Mouse (Mus musculus) limb, embryonic 15.5 days (tissue): ENCODE data around the gene Rpl14. TPM values are rescaled to one million over a fixed set of nuclear protein-coding genes. Genes with fewer than 3 reads are reported as not detected.

Experiments used
- ATAC-seq: fragments of 200-750 bp; cut with Nextera tagmentation; 2 replicates; pipeline ENCODE4 v1.8.0; 2017; ENCODE audit warnings: low read depth, moderate TSS enrichment; ENCODE audit not compliant: insufficient number of reproducible peaks, low FRiP score, low TSS enrichment
- H3K27ac ChIP-seq: fragments of 300-500 bp; sonication (generic); 2 replicates; pipeline ENCODE4 v1.5.1; 2015; ENCODE audit warnings: moderate library complexity, mild to moderate bottlenecking, inconsistent platforms
- H3K27me3 ChIP-seq: fragments of 300-500 bp; sonication (generic); 2 replicates; pipeline ENCODE4 v1.6.1; 2015; ENCODE audit warnings: inconsistent platforms
- H3K36me3 ChIP-seq: fragments of 300-500 bp; sonication (generic); 2 replicates; pipeline ENCODE4 v1.6.1; 2015; ENCODE audit warnings: inconsistent platforms
- H3K4me1 ChIP-seq: fragments of 300-500 bp; sonication (generic); 2 replicates; pipeline ENCODE4 v1.6.1; 2015; ENCODE audit warnings: inconsistent platforms
- H3K4me2 ChIP-seq: fragments of 300-500 bp; sonication (generic); 2 replicates; pipeline ENCODE4 v1.6.1; 2015; ENCODE audit warnings: mild to moderate bottlenecking, inconsistent platforms
- H3K4me3 ChIP-seq: fragments of 300-500 bp; sonication (generic); 2 replicates; pipeline ENCODE4 v1.5.1; 2015; ENCODE audit warnings: mild to moderate bottlenecking, inconsistent platforms
- H3K9ac ChIP-seq: fragments of 300-500 bp; sonication (generic); 2 replicates; pipeline ENCODE4 v1.6.1; 2015; ENCODE audit warnings: inconsistent platforms
- H3K9me3 ChIP-seq: fragments of 300-500 bp; sonication (generic); 2 replicates; pipeline ENCODE4 v1.6.1; 2016; ENCODE audit warnings: inconsistent platforms
- WGBS: fragments of 180-500 bp; shearing (Covaris S2); methylation state at CpG from one replicate; pipeline ENCODE4 v1.1.7; 2015; 5-methylcytosine and 5-hydroxymethylcytosine counted together
- polyA plus RNA-seq: library from polyadenylated mRNA; unstranded; fragments of >200 nt; fragmentation: Nextera tagmentation; extraction: Ambion mirVana; gene quantifications from 2 replicates; pipeline ENCODE4 v1.2.1, GENCODE M21; 2015

Gene Rpl14
- polyA plus RNA-seq, 1 experiment from 2014 or later = 819 TPM

DNA sequence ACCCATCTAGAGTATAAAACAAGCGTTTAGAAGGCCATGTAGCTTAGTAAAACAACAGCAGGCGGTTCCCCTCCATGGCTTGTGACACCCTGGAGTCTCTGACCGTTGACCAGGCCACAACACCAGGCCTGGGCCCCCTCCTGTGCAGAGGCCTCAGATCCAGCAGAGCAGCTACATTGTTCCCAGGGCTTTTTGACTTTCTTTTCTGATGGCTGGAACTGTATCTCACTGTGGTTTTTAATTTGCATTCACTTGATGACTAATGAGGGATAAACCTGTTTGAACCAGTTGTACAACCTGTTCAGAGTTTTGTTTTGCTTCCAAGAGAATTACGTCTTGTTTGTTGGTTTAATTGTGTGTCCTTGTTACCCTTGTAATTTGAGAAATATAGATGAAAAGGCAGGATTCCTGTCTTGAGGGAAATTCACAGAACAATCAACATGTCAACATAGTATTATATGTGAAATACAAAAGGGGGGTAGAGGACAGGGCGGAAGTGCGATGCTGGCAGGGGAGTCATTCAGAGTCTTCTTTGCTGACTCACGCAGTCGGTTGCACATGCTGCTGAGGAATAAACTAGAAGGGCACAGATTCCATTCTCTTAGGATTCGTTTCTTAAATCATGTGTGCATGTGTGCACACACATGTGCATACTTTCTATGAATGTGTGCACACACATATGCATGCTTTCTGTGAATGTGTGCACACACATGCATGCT is 22.3 kb downstream of the Rpl14 start:
- H3K4me1 ChIP-seq = 0 out of 2 replicates have a peak, but pooled peaks cover 2% of the 10 kb centered on the region
- H3K27me3 ChIP-seq = no peaks in the 10 kb centered on the region
- H3K9me3 ChIP-seq = no peaks in the 10 kb centered on the region
- no peak overlapping the region for H3K4me3 ChIP-seq
- H3K36me3 ChIP-seq = no peaks in the 10 kb centered on the region
- no peak overlapping the region for H3K9ac ChIP-seq
- no peak for ATAC-seq
- 59% methylated on average over 9 of the region's 9 CpGs for WGBS
- H3K4me2 ChIP-seq = no peak overlapping the region
- H3K27ac ChIP-seq = peak overlapping the region; percentile 69

DNA sequence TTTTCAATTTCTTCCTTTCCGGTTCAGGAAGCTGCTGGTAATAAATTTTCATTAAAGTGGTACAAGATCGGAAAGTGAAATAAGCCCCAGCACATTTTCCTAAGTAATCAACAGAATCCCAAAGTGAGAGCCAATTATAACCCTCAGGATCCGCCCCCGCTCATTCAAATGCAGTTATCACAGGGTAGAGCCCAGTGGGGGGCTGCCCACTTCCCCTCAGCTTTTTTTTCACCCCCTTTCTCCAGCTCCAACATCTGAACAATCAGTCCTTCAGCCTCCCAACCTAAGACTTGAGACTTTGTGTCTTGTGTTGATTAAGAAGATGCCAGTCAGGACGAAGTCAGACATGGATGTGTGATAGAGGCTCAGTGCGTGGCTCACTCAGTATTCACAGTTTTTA is 23.6 kb downstream of the Rpl14 start:
- 0 out of 2 replicates have a peak, but pooled peaks cover 2% of the 10 kb centered on the region for H3K4me1 ChIP-seq
- H3K27ac ChIP-seq = no peak overlapping the region
- no peaks in the 10 kb centered on the region for H3K36me3 ChIP-seq
- no peaks in the 10 kb centered on the region for H3K27me3 ChIP-seq
- H3K9me3 ChIP-seq = no peaks in the 10 kb centered on the region
- 52% methylated on average over 6 of the region's 6 CpGs for WGBS
- H3K9ac ChIP-seq = no peak overlapping the region
- no peak for ATAC-seq
- no peak overlapping the region for H3K4me2 ChIP-seq
- H3K4me3 ChIP-seq = no peak overlapping the region

DNA sequence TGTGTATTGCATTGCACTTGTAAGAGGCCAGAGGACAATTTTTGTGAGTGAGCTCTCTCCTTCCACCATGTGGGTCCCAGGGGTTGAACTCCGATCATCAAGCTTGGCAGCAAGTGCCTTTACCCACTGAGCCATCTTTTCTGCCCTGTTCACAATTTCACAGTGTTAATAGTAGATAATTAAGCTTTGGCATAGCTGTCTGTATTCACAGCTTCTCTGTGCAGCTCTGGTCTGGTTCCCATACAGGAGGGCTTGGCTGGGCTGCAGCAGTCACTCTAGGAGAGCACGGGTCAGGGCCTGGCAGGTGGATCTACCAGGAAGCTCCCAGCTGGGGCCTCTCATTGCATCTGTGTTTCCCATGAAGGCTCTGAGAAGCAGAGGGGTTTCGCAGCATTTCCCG is 24.1 kb downstream of the Rpl14 start:
- Histone ChIP-seq H3K9ac (no peak overlapping the region), H3K36me3 (no peaks in the 10 kb centered on the region), H3K27ac (no peak overlapping the region), H3K4me3 (no peak overlapping the region), H3K27me3 (no peaks in the 10 kb centered on the region), H3K4me1 (0 out of 2 replicates have a peak, but pooled peaks cover 2% of the 10 kb centered on the region), H3K9me3 (no peaks in the 10 kb centered on the region), H3K4me2 (no peak overlapping the region)
- WGBS = 63% methylated on average over 4 of the region's 4 CpGs
- no peak for ATAC-seq

DNA sequence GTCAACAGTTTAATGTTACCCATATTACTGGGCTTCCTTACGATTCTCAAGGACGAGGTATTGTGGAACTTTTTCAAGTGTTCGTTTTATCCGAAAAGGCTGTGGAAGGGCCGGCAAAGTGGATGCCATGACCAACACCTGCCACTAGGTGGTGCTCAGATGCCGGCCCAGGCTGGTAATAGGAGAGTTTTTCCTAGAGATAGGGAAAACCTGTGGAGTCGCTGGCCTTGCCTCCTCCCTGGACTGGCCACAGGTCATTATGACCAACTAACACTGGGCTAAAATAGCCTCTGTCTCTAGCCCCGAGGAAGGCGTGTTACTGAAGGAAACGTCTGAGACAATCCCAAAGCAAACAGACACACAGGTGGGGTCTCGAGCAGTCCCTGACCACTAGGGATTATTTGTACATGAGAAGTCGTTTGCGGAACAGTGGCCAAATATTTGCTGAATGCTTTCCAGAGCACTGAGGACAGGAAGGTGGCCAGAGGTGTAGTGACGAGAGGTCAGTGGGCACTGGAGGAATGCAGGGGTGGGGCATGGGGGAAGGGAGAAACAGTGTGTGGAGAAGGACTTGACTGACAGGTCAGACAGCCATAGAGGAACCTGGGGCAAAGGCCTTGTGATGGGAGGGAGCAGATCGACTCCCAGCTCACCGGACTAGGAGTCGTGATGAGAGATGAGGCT is 30.4 kb downstream of the Rpl14 start:
- 0 out of 2 replicates have a peak, but pooled peaks have one; percentile 21 for ATAC-seq
- no peak overlapping the region for H3K4me2 ChIP-seq
- no peaks in the 10 kb centered on the region for H3K36me3 ChIP-seq
- peaks cover 28% of the 10 kb centered on the region for H3K4me1 ChIP-seq
- no peak overlapping the region for H3K27ac ChIP-seq
- H3K9ac ChIP-seq = no peak overlapping the region
- 20% methylated on average over 17 of the region's 17 CpGs for WGBS
- no peaks in the 10 kb centered on the region for H3K9me3 ChIP-seq
- H3K27me3 ChIP-seq = no peaks in the 10 kb centered on the region
- H3K4me3 ChIP-seq = no peak overlapping the region

DNA sequence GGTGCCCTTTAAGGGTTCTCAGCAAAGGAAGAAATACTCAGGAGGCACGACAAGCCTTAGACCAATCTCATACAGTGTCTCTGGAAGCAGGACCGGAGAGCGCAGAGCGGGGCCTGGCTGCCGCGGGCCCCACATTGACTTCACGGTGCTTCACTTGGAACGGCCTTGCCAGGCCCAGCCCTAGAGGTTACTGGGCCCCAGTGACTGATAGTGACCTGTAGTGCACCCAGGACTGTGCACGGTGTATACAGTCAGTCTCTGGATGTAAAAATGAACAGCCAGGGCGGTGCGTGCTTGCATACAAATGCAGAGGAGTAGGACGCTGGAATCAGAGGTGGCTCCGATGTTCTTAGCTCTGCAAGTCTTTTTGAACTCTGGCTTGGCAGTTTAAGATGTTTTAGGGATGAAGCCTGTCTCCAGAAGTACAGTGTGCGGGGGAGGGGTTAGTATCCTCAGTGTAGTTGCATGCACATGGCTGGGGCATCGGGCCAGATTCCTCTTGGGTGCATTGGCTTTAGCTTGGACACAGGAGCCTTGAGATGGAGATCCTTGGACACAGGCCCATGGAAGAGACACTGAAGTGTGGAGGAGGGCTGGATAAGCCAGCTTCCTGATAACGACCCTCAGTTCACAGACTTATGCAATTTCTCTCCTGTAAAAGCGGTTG is 31.1 kb downstream of the Rpl14 start:
- Histone ChIP-seq H3K27ac (peak overlapping the region; percentile 76), H3K27me3 (no peaks in the 10 kb centered on the region), H3K4me1 (peaks cover 28% of the 10 kb centered on the region), H3K36me3 (no peaks in the 10 kb centered on the region), H3K4me2 (peak overlapping the region; percentile 41), H3K9ac (no peak overlapping the region), H3K4me3 (no peak overlapping the region), H3K9me3 (0 out of 2 replicates have a peak, but pooled peaks cover under 1% of the 10 kb centered on the region)
- WGBS = 43% methylated on average over 17 of the region's 17 CpGs
- peak; percentile 16; the same call in 1 of the 2 replicates for ATAC-seq

DNA sequence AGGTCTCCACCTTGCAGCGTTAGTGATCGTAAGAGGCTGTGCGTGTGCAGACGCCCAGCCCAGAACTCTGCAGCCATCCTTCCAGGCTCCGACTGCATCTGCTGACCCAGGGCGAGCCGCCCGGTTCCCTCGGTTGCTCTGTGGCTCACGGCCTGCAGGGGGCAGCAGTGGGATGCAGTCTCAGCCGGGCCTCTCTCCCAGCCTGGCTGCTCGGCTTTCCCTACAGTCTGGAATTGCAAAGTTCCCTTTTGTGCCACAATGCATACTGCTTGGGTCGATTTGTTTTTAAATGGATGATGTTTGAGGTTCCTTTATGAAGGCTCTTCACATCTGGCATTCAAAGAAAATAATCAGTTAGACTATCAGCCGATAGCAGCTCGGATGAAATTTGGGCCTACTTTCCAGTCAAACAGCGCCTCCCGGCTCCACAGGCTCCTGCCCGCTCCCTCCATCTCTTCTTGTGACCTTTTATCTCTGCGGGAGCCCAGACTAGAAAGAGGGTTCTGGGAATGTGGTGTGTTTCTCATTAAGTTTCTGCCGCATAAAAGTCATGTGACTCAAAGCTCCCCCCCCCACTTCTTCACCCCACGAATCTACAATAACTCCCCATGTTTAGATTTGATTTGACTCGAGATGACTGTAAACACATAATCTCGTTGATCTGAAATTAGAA is 31.7 kb downstream of the Rpl14 start:
- no peak overlapping the region for H3K4me3 ChIP-seq
- peak overlapping the region; percentile 76 for H3K27ac ChIP-seq
- no peaks in the 10 kb centered on the region for H3K36me3 ChIP-seq
- H3K9ac ChIP-seq = no peak overlapping the region
- 0 out of 2 replicates have a peak, but pooled peaks cover 3% of the 10 kb centered on the region for H3K9me3 ChIP-seq
- peak overlapping the region; percentile 41 for H3K4me2 ChIP-seq
- H3K27me3 ChIP-seq = no peaks in the 10 kb centered on the region
- peak; percentile 81 for ATAC-seq
- WGBS = 3% methylated on average over 23 of the region's 23 CpGs
- peaks cover 28% of the 10 kb centered on the region for H3K4me1 ChIP-seq

DNA sequence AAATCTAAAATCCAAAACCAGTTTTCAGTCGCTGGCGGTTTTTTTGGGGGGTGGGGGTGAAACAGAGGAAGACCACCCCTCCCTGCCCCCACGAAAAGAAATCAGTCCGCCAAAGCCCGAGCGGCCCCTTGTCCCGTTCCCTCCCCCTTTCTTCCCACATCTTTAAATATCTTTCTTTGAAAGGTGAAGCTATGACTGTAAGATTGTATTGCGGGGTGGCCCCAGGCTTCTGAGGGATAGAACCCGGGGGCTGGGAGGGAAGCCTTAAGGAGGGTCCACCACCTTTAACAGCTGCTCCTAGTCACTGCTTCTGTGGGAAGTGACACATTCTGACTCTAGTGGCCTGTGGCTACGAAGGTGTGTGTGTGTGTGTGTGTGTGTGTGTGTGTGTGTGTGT is 32.3 kb downstream of the Rpl14 start:
- 0 out of 2 replicates have a peak, but pooled peaks have one; percentile 10 for ATAC-seq

DNA sequence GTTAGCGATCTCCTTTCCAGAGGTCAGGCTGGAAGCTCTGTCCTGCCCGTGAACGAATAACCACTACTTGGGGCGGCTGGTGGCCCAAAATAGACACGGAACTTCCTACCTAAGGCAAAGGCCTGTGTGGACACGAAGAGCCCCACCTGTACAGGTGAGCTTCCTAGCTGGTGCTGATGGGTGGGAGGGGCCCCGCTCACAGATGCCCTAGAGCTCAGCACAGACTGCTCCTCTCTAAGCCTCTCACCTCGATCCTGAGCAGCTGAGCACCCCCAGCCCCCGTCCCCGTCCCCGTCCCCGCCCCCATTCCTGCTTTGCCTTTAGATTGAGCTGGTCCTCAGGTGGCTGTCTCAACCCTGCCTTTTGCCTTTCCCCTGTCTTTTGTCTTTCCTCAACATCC is 32.7 kb downstream of the Rpl14 start:
- Histone ChIP-seq H3K4me2 (peak overlapping the region; percentile 41; the same call in 1 of the 2 replicates), H3K9ac (no peak overlapping the region), H3K27ac (peak overlapping the region; percentile 76; the same call in 1 of the 2 replicates), H3K27me3 (no peaks in the 10 kb centered on the region), H3K4me3 (no peak overlapping the region), H3K36me3 (no peaks in the 10 kb centered on the region), H3K4me1 (peaks cover 28% of the 10 kb centered on the region), H3K9me3 (0 out of 2 replicates have a peak, but pooled peaks cover 3% of the 10 kb centered on the region)
- ATAC-seq = peak; percentile 68; the same call in 1 of the 2 replicates
- WGBS = 20% methylated on average over 12 of the region's 12 CpGs

More for the DNA sequence above, 32.3 kb downstream of the Rpl14 start:
- Histone ChIP-seq H3K9ac (no peak overlapping the region), H3K36me3 (no peaks in the 10 kb centered on the region), H3K4me1 (peaks cover 28% of the 10 kb centered on the region), H3K27me3 (no peaks in the 10 kb centered on the region), H3K4me3 (no peak overlapping the region), H3K4me2 (peak overlapping the region; percentile 41), H3K27ac (peak overlapping the region; percentile 76), H3K9me3 (0 out of 2 replicates have a peak, but pooled peaks cover 3% of the 10 kb centered on the region)
- 10% methylated on average over 10 of the region's 10 CpGs for WGBS

DNA sequence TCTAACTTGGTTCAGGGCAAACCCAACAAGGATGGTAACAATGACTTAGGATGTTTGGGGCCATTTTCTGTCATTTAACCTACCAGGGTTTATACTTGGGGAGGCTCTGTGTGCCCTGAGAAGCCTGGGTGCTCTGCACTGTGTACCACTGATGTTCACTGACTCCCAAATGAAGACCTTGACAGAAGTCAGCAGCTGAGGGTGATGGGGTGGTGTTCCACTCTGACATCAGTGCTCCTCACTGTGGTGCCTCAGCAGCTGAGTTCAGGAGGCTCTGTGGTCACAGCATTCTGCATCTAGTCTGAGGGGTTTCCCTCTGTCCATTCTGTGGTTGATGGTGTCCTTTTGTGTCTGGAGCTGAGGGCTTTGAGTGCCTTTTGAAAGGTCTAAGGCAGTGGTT is 39.8 kb downstream of the Rpl14 start:
- Histone ChIP-seq H3K9ac (no peak overlapping the region), H3K27ac (no peak overlapping the region), H3K4me3 (no peak overlapping the region), H3K9me3 (0 out of 2 replicates have a peak, but pooled peaks cover 3% of the 10 kb centered on the region), H3K4me1 (no peaks in the 10 kb centered on the region), H3K36me3 (no peaks in the 10 kb centered on the region), H3K4me2 (no peak overlapping the region), H3K27me3 (no peaks in the 10 kb centered on the region)
- ATAC-seq = no peak

DNA sequence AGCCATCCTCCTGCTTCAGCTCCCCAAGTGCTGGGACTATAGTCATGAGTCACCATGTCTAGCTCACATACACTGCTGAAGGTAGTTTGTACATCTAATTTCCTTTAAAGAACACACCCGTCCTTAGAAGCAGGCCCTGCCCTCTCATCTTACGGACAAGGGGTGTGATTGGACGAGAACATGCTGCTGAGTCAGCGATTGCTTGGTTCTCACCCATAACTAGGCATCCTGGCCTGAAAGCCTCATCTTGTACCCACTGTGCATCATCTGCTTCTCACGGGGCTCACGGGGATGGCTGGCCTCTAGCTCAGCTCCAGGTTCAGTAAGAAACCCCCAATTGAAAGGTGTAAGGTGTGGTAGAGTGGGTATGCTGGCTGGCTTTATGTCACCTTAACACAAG is 42.8 kb downstream of the Rpl14 start:
- WGBS = 88% methylated on average over 6 of the region's 6 CpGs
- no peak for ATAC-seq
- no peak overlapping the region for H3K4me2 ChIP-seq
- H3K4me3 ChIP-seq = no peak overlapping the region
- no peak overlapping the region for H3K9ac ChIP-seq
- no peaks in the 10 kb centered on the region for H3K36me3 ChIP-seq
- H3K27me3 ChIP-seq = no peaks in the 10 kb centered on the region
- no peaks in the 10 kb centered on the region for H3K9me3 ChIP-seq
- H3K27ac ChIP-seq = no peak overlapping the region
- H3K4me1 ChIP-seq = no peaks in the 10 kb centered on the region

DNA sequence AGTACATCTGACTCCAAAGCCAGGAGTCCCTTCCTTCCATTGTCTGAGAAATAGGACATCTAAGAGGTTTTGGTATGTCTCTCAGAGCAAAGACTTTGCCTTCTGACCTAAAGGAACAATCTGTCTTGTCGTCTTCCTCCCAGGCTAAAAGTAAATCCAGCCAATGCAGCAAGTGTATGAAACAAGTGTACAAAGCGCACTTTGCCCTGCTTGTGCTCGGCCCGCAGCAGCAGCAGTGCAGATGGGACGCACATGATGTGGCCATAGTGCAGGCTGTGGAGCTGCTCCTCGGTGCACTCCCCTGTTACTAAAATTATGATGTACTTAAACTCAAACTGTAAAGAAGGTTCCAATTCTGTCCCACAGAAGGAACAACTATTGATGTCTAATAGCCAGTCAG is 46.9 kb downstream of the Rpl14 start:
- 70% methylated on average over 6 of the region's 6 CpGs for WGBS
- no peaks in the 10 kb centered on the region for H3K27me3 ChIP-seq
- no peak overlapping the region for H3K27ac ChIP-seq
- H3K4me3 ChIP-seq = no peak overlapping the region
- no peak overlapping the region for H3K9ac ChIP-seq
- H3K4me1 ChIP-seq = peaks cover 9% of the 10 kb centered on the region
- no peaks in the 10 kb centered on the region for H3K36me3 ChIP-seq
- no peak for ATAC-seq
- H3K9me3 ChIP-seq = no peaks in the 10 kb centered on the region
- H3K4me2 ChIP-seq = no peak overlapping the region
